Mouse (Mus musculus): ENCODE measurements around the gene Gm8947. TPM values are rescaled to one million over a fixed set of nuclear protein-coding genes. Genes with fewer than 3 reads are reported as not detected.

Gene Gm8947
- polyA plus RNA-seq, 1 experiment from 2014 or later, result not detected

DNA sequence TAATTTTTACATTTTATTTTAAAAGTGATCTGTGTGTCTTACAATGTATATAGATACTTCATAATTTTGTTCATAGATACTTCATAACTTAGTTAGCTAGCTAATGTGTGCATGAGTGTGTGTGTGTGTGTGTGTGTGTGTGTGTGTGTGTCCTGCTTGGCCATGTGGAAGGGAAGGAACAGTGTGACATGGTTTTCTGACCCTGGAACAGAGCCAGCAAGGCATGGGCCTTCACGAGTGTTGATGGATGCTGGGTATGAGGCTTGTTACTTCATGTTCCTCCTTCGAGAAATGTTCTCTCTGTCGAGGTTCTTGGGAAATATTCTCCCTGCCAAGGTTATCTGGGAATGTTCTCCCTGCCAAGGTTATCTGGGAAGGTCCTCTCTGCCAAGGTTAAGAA, 41.6 kb downstream of the Gm8947 start:
- ATAC-seq, result no peak
- 82% methylated on average over 3 of the region's 3 CpGs for WGBS

DNA sequence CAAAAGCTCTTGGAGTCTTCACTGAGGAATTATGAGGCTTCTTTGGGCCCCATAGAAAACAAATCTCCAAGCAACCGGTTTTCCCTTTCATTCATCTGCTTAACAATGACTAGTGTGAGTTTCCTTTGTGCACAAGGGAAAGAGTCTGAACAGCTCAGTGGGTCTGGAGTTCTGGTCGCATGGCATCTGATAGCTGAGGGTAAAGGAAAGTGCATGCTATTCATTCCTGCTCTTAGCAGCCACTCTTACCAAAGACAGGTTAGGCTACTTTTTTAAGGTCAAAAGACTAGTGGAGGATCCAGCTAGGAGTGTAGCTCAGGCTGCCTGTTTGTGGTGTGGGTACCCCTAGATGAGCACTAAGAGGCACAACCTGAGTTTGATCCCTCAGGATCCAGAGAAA, 43.4 kb downstream of the Gm8947 start:
- no peak overlapping the region for H3K4me2 ChIP-seq (ENCODE audit: low read length)
- H3K27me3 ChIP-seq (replicated peaks; ENCODE audit: control insufficient read depth, insufficient read depth, low read length), result no peaks in the 10 kb centered on the region
- H3K4me3 ChIP-seq (ENCODE audit: low read length), result no peak overlapping the region
- 9% methylated on average over 2 of the region's 2 CpGs for WGBS
- no peaks in the 10 kb centered on the region for H3K36me3 ChIP-seq (ENCODE audit: control insufficient read depth, insufficient read depth, low read length)
- no peak overlapping the region for H3K9ac ChIP-seq (ENCODE audit: low read depth, low read length)
- no peaks in the 10 kb centered on the region for H3K4me1 ChIP-seq (ENCODE audit: control insufficient read depth, insufficient read depth, low read depth, low read length)
- peaks cover 2% of the 10 kb centered on the region; the same call in 1 of the 2 replicates for H3K9me3 ChIP-seq (ENCODE audit: control insufficient read depth, low read length)
- no peak overlapping the region for H3K27ac ChIP-seq (ENCODE audit: low read depth, low read length)
- no peak for ATAC-seq

More for the DNA sequence above, 41.6 kb downstream of the Gm8947 start:
- Histone ChIP-seq H3K4me3 (ENCODE audit: low read length) (no peak overlapping the region), H3K9ac (ENCODE audit: low read depth, low read length) (no peak overlapping the region), H3K9me3 (ENCODE audit: control insufficient read depth, low read length) (no peaks in the 10 kb centered on the region; the same call in 1 of the 2 replicates), H3K27me3 (replicated peaks; ENCODE audit: control insufficient read depth, insufficient read depth, low read length) (no peaks in the 10 kb centered on the region), H3K27ac (ENCODE audit: low read depth, low read length) (no peak overlapping the region), H3K36me3 (ENCODE audit: control insufficient read depth, insufficient read depth, low read length) (no peaks in the 10 kb centered on the region), H3K4me2 (ENCODE audit: low read length) (no peak overlapping the region), H3K4me1 (ENCODE audit: control insufficient read depth, insufficient read depth, low read depth, low read length) (no peaks in the 10 kb centered on the region)

- ATAC-seq, result 0 out of 2 replicates have a peak, but pooled peaks have one; percentile 17
- Histone ChIP-seq H3K27ac (ENCODE audit: low read depth, low read length) (no peak overlapping the region), H3K4me3 (ENCODE audit: low read length) (no peak overlapping the region), H3K4me1 (ENCODE audit: control insufficient read depth, insufficient read depth, low read depth, low read length) (no peaks in the 10 kb centered on the region), H3K27me3 (replicated peaks; ENCODE audit: control insufficient read depth, insufficient read depth, low read length) (no peaks in the 10 kb centered on the region), H3K9me3 (ENCODE audit: control insufficient read depth, low read length) (peaks cover 2% of the 10 kb centered on the region; the same call in 1 of the 2 replicates), H3K9ac (ENCODE audit: low read depth, low read length) (no peak overlapping the region), H3K36me3 (ENCODE audit: control insufficient read depth, insufficient read depth, low read length) (no peaks in the 10 kb centered on the region), H3K4me2 (ENCODE audit: low read length) (no peak overlapping the region)
- 76% methylated on average over 13 of the region's 13 CpGs for WGBS
Measured at GRCm38 (mm10) chr1:151236141-151236930, 44.2 kb downstream of the Gm8947 start.

DNA sequence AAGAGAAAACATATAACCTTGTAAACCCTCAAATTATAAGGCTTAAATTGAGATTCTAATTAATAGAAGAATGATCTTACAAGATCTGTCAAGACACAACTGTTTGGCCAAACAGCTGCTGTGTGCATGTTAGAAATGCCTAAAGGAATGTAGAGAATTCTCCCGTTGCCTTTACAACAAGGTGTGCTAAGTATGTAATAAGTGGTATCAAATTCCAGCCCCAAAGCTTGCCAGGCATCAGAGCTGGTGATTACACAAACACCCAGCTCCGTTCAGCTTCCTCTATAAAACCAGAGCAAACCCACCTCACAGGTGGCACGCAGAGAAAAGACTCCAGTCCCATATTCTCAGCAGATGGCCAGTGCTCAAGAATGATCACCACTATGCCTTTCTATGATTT, 45.6 kb downstream of the Gm8947 start:
- no peak for ATAC-seq
- H3K4me2 ChIP-seq (ENCODE audit: low read length), result no peak overlapping the region
- no peaks in the 10 kb centered on the region for H3K27me3 ChIP-seq (replicated peaks; ENCODE audit: control insufficient read depth, insufficient read depth, low read length)
- WGBS, result 85% methylated on average over 3 of the region's 3 CpGs
- H3K4me1 ChIP-seq (ENCODE audit: control insufficient read depth, insufficient read depth, low read depth, low read length), result no peaks in the 10 kb centered on the region
- H3K36me3 ChIP-seq (ENCODE audit: control insufficient read depth, insufficient read depth, low read length), result no peaks in the 10 kb centered on the region
- no peak overlapping the region for H3K27ac ChIP-seq (ENCODE audit: low read depth, low read length)
- peaks cover 2% of the 10 kb centered on the region; the same call in 1 of the 2 replicates for H3K9me3 ChIP-seq (ENCODE audit: control insufficient read depth, low read length)
- H3K9ac ChIP-seq (ENCODE audit: low read depth, low read length), result no peak overlapping the region
- H3K4me3 ChIP-seq (ENCODE audit: low read length), result no peak overlapping the region

DNA sequence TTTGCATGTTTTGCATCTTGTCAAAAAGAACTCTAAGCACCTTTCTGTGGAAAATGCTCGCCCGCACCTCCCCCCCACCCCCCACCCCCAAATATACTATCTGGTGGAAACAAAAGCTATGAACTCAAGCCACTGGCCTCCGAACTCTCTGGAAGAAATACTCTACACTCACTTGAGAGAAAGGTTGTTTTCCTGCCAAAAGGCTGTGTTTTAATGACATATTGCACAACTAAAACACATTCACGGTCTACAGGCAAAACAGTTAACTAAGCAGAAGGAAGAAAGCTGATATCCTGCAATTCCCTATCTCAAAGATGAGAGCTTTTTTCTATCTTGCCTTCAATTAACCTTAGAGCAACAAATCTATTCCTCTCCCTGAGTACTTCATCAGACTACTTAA, 51.2 kb downstream of the Gm8947 start:
- Histone ChIP-seq H3K4me1 (ENCODE audit: control insufficient read depth, insufficient read depth, low read depth, low read length) (no peaks in the 10 kb centered on the region), H3K4me3 (ENCODE audit: low read length) (no peak overlapping the region), H3K9me3 (ENCODE audit: control insufficient read depth, low read length) (peaks cover 2% of the 10 kb centered on the region; the same call in 1 of the 2 replicates), H3K27me3 (replicated peaks; ENCODE audit: control insufficient read depth, insufficient read depth, low read length) (no peaks in the 10 kb centered on the region), H3K4me2 (ENCODE audit: low read length) (no peak overlapping the region), H3K27ac (ENCODE audit: low read depth, low read length) (no peak overlapping the region), H3K9ac (ENCODE audit: low read depth, low read length) (no peak overlapping the region), H3K36me3 (ENCODE audit: control insufficient read depth, insufficient read depth, low read length) (no peaks in the 10 kb centered on the region)
- no peak for ATAC-seq
- 86% methylated on average over 4 of the region's 4 CpGs for whole genome bisulfite sequencing

Other genes starting within 250 kb of the Gm8947 start
- 1.3 and 1.5 TPM in 2 replicates for gene Hmcn1, start 198.9 kb upstream of the Gm8947 start, polyA plus RNA-seq (2015; fragmentation: Nextera tagmentation; extraction: Ambion mirVana)
- gene Gm47985, start 9.8 kb upstream of the Gm8947 start, polyA plus RNA-seq (2015; fragmentation: Nextera tagmentation; extraction: Ambion mirVana), result not detected in 2 replicates
- not detected in 2 replicates for gene Gm47995, start 6.1 kb downstream of the Gm8947 start, polyA plus RNA-seq (2015; fragmentation: Nextera tagmentation; extraction: Ambion mirVana)
- not detected in 2 replicates for gene 3110040M04Rik, start 11.7 kb downstream of the Gm8947 start, polyA plus RNA-seq (2015; fragmentation: Nextera tagmentation; extraction: Ambion mirVana)
- gene Gm47996, start 17.8 kb downstream of the Gm8947 start, polyA plus RNA-seq (2015; fragmentation: Nextera tagmentation; extraction: Ambion mirVana), result not detected in 2 replicates
- 195 and 223 TPM in 2 replicates for gene Ivns1abp, start 152.1 kb downstream of the Gm8947 start, polyA plus RNA-seq (2015; fragmentation: Nextera tagmentation; extraction: Ambion mirVana)
- gene Swt1, start 236.1 kb downstream of the Gm8947 start, polyA plus RNA-seq (2015; fragmentation: Nextera tagmentation; extraction: Ambion mirVana), result 12.6 and 15.1 TPM in 2 replicates
- 38.4 and 41.4 TPM in 2 replicates for gene Trmt1l, start 236.2 kb downstream of the Gm8947 start, polyA plus RNA-seq (2015; fragmentation: Nextera tagmentation; extraction: Ambion mirVana)